Mouse (Mus musculus): ENCODE results near the gene Rgsl1. TPM values are rescaled to one million over a fixed set of nuclear protein-coding genes. Genes with fewer than 3 reads are reported as not detected.

Rgsl1 gene
- total RNA-seq, 2 experiments from 2014 or later, result 0.42 to 0.59 TPM

GRCm38 (mm10) chr1:153741551-153742316, 102.2 kb downstream of the Rgsl1 start:
- no peak for ATAC-seq (replicated peaks; ENCODE audit: poor library complexity)

- ATAC-seq (replicated peaks; ENCODE audit: poor library complexity), result no peak
Observed at GRCm38 (mm10) chr1:153740775-153741400, 103.1 kb downstream of the Rgsl1 start.

- peak; percentile 78 for ATAC-seq (replicated peaks; ENCODE audit: poor library complexity)
Observed at GRCm38 (mm10) chr1:153740145-153740544, 103.8 kb downstream of the Rgsl1 start, which contains the start of gene Rgs16. Gene Rgs16 (plus strand): TSS chr1:153740349.

GRCm38 (mm10) chr1:153739437-153740015, 104.4 kb downstream of the Rgsl1 start:
- no peak for ATAC-seq (replicated peaks; ENCODE audit: poor library complexity)

- no peak for ATAC-seq (replicated peaks; ENCODE audit: poor library complexity)
Observed at GRCm38 (mm10) chr1:153737101-153738085, 106.5 kb downstream of the Rgsl1 start.

GRCm38 (mm10) chr1:153736096-153736495, 107.8 kb downstream of the Rgsl1 start:
- no peak for ATAC-seq (replicated peaks; ENCODE audit: poor library complexity)

GRCm38 (mm10) chr1:153734866-153735265, 109.1 kb downstream of the Rgsl1 start:
- ATAC-seq (replicated peaks; ENCODE audit: poor library complexity), result no peak

- ATAC-seq (replicated peaks; ENCODE audit: poor library complexity), result no peak
Observed at GRCm38 (mm10) chr1:153733181-153733580, 110.8 kb downstream of the Rgsl1 start.

GRCm38 (mm10) chr1:153730671-153731070, 113.3 kb downstream of the Rgsl1 start:
- ATAC-seq (replicated peaks; ENCODE audit: poor library complexity), result no peak

GRCm38 (mm10) chr1:153729806-153730205, 114.1 kb downstream of the Rgsl1 start:
- no peak for ATAC-seq (replicated peaks; ENCODE audit: poor library complexity)

Other genes starting within 250 kb of the Rgsl1 start
- 0.17 and 1.1 TPM in 2 replicates for gene Rgs8, start 191.1 kb downstream of the Rgsl1 start, total RNA-seq (2015)
- 0.25 and 0.37 TPM in 2 replicates for gene Rgs8, start 191.1 kb downstream of the Rgsl1 start, total RNA-seq (2017)
- gene Rgs16, start 103.8 kb downstream of the Rgsl1 start, total RNA-seq (2015), result not detected in 2 replicates
- 0.44 TPM in 1 of 2 replicates, not detected in the other for gene Rgs16, start 103.8 kb downstream of the Rgsl1 start, total RNA-seq (2017)
- gene Rnasel, start 94.7 kb downstream of the Rgsl1 start, total RNA-seq (2015), result 41.4 and 52.2 TPM in 2 replicates
- gene Rnasel, start 94.7 kb downstream of the Rgsl1 start, total RNA-seq (2017), result 46.4 and 58.3 TPM in 2 replicates
- not detected in 2 replicates for gene Teddm1b, start 30.2 kb upstream of the Rgsl1 start, total RNA-seq (2015)
- not detected in 2 replicates for gene Teddm1b, start 30.2 kb upstream of the Rgsl1 start, total RNA-seq (2017)
- gene Teddm1a, start 47.6 kb upstream of the Rgsl1 start, total RNA-seq (2015), result not detected in 2 replicates
- gene Teddm1a, start 47.6 kb upstream of the Rgsl1 start, total RNA-seq (2017), result not detected in 2 replicates
- 32.1 and 35.2 TPM in 2 replicates for gene Glul, start 55.8 kb upstream of the Rgsl1 start, total RNA-seq (2015)
- gene Glul, start 55.8 kb upstream of the Rgsl1 start, total RNA-seq (2017), result 46.2 and 55.2 TPM in 2 replicates
- 0.05 and 0.10 TPM in 2 replicates for gene Teddm2, start 56.1 kb upstream of the Rgsl1 start, total RNA-seq (2015)
- gene Teddm2, start 56.1 kb upstream of the Rgsl1 start, total RNA-seq (2017), result 0.24 TPM in 1 of 2 replicates, not detected in the other